Mouse (Mus musculus) right cerebral cortex, postnatal 36 days (tissue): Measurements from ENCODE around the gene Gatad2a.
A peak's percentile ranks its signal among the peaks of the same experiment; 100 is the strongest.

Source experiments
- DNase-seq, 2 experiments: peaks; one replicate each; pipeline ENCODE4 v3.0.0; 2022; ENCODE audit warnings: low spot score in 2 of 2, mixed read lengths in 1 of 2

The Gatad2a gene

GRCm38 (mm10) chr8:69876967-69877366 is 119.2 kb downstream of the Gatad2a start:
- no peak for DNase-seq

GRCm38 (mm10) chr8:69876097-69876496 is 120.1 kb downstream of the Gatad2a start:
- DNase-seq = no peak

GRCm38 (mm10) chr8:69874654-69875053 is 121.5 kb downstream of the Gatad2a start:
- no peak for DNase-seq

GRCm38 (mm10) chr8:69874155-69874554 is 122.0 kb downstream of the Gatad2a start:
- DNase-seq = no peak

- DNase-seq = no peak
These were observed 125.3 kb downstream of the Gatad2a start for GRCm38 (mm10) chr8:69870907-69871306.

- DNase-seq = no peak
These were observed 126.0 kb downstream of the Gatad2a start for GRCm38 (mm10) chr8:69870003-69870765.

GRCm38 (mm10) chr8:69867696-69868326 is 128.4 kb downstream of the Gatad2a start:
- DNase-seq = no peak

- no peak for DNase-seq
These were observed 132.0 kb downstream of the Gatad2a start for GRCm38 (mm10) chr8:69864180-69864579.

GRCm38 (mm10) chr8:69863387-69864020 is 132.7 kb downstream of the Gatad2a start:
- peak in 1 of 2 experiments; percentile 44 for DNase-seq

- no peak for DNase-seq
These were observed 134.9 kb downstream of the Gatad2a start for GRCm38 (mm10) chr8:69861251-69861650.

GRCm38 (mm10) chr8:69860807-69861206 is 135.4 kb downstream of the Gatad2a start:
- no peak for DNase-seq
